8 mouse cellular contexts compared by ENCODE assay signal in genomic region chr7:127707045-127707956, GRCm38 (mm10). TPM values are rescaled to one million over a fixed set of nuclear protein-coding genes. Genes with fewer than 3 reads are reported as not detected.
DNase-seq lines count a peak whose midpoint lies in the region; ATAC-seq and TF ChIP-seq lines count a peak whose summit lies in the region.

No protein-coding gene starts in this region.

- H3K9me3 ChIP-seq in hindbrain, embryonic 12.5 days (replicated peaks), result no peaks in the 10 kb centered on the region

- no peak for TF ChIP-seq POLR2A in thymus, adult 2 months (IDR thresholded peaks at IDR 0.05; ENCODE audit: control insufficient read depth, extremely low read depth, insufficient read depth, low read length, poor library complexity)

- peak overlapping the region; percentile 88 for H3K9ac ChIP-seq in hindbrain, embryonic 12.5 days

- H3K36me3 ChIP-seq in thymus, adult 2 months (ENCODE audit: control insufficient read depth, insufficient read depth, low read length), result no peaks in the 10 kb centered on the region
- H3K36me3 ChIP-seq in hindbrain, embryonic 12.5 days, result peaks cover 34% of the 10 kb centered on the region
- H3K36me3 ChIP-seq in macrophage (ENCODE audit: inconsistent target), result peaks cover 4% of the 10 kb centered on the region; the same call in 1 of the 2 replicates

- no peaks in the 10 kb centered on the region for H3K27me3 ChIP-seq in thymus, adult 2 months (ENCODE audit: control insufficient read depth, insufficient read depth, low read length)
- no peaks in the 10 kb centered on the region for H3K27me3 ChIP-seq in hindbrain, embryonic 12.5 days

- H3K79me2 ChIP-seq in macrophage (ENCODE audit: inconsistent target), result no peaks in the 10 kb centered on the region

- peak overlapping the region; percentile 72 for H3K27ac ChIP-seq in thymus, adult 2 months (ENCODE audit: control insufficient read depth, insufficient read depth, low read length)
- H3K27ac ChIP-seq in hindbrain, embryonic 12.5 days, result peak overlapping the region; percentile 96
- H3K27ac ChIP-seq in macrophage, result no peak overlapping the region

- H3K4me1 ChIP-seq in thymus, adult 2 months (replicated peaks; ENCODE audit: control insufficient read depth, insufficient read depth, low read length), result peaks cover 16% of the 10 kb centered on the region
- peaks cover 25% of the 10 kb centered on the region for H3K4me1 ChIP-seq in hindbrain, embryonic 12.5 days

- H3K4me2 ChIP-seq in hindbrain, embryonic 12.5 days (replicated peaks), result peak overlapping the region; percentile 59

- H3K4me3 ChIP-seq in thymus, adult 2 months (ENCODE audit: control insufficient read depth, insufficient read depth, low read length), result peak overlapping the region; percentile 65
- H3K4me3 ChIP-seq in hindbrain, embryonic 12.5 days, result peak overlapping the region; percentile 82
- H3K4me3 ChIP-seq in macrophage (ENCODE audit: inconsistent target), result peak overlapping the region; percentile 44

- DNase-seq in cerebellum, adult 8-10 months, result peak; percentile 39
- peak; percentile 47 for DNase-seq in thymus, adult 2 months
- DNase-seq in thymus, postnatal 0 days (ENCODE audit: low spot score), result no peak
- no peak for DNase-seq in urinary bladder, postnatal 25 days (ENCODE audit: low spot score)
- no peak for DNase-seq in frontal cortex, postnatal 10 days (ENCODE audit: low spot score in 2 of 2)

- ATAC-seq in cerebellum, adult (ENCODE audit: insufficient number of reproducible peaks, low FRiP score, low TSS enrichment), result no peak
- 0 out of 2 replicates have a peak, but pooled peaks have one; percentile 5 for ATAC-seq in hindbrain, embryonic 12.5 days (ENCODE audit: low FRiP score)

- 11% methylated on average over 22 of the region's 22 CpGs for WGBS in thymus, adult 2 months
- 28% methylated on average over 22 of the region's 22 CpGs for WGBS in hindbrain, embryonic 12.5 days
- WGBS in macrophage (ENCODE audit: missing documents), result 40% methylated on average over 20 of the region's 22 CpGs

- TF ChIP-seq CTCF in thymus, adult 2 months (IDR thresholded peaks at IDR 0.05; ENCODE audit: borderline replicate concordance, control insufficient read depth, extremely low read depth, insufficient read depth, low read length, poor library complexity), result no peak

RNA-seq across cellular contexts. Expression of gene Bcl7c, which starts 1.4 kb away (rescaled TPM):
- polyA plus RNA-seq in thymus, adult 2 months (2012; rRNA removed), result 61.2 and 76.1 TPM in 2 replicates
- 98.1 and 112 TPM in 2 replicates for polyA plus RNA-seq in thymus, postnatal 0 days (2015; fragmentation: Nextera tagmentation; extraction: Ambion mirVana)
- 87.4 and 103 TPM in 2 replicates for polyA plus RNA-seq in hindbrain, embryonic 12.5 days (2016; fragmentation: Nextera tagmentation; extraction: Ambion mirVana)
- 10 to 100 TPM in 18 of 26 experiments, 1 to 10 TPM in 8; 4.9 to 29.6 (median 11.9) TPM for total RNA-seq in macrophage (2018; cell fraction: chromatin; rRNA removed)
- total RNA-seq in macrophage (2018; cell fraction: cytosol; rRNA removed), result 10 to 100 TPM; 16.8 to 50.4 (median 30.5) TPM
- total RNA-seq in macrophage (2018; cell fraction: nucleus; rRNA removed), result 10 to 100 TPM in 21 of 26 experiments, 1 to 10 TPM in 5; 7.8 to 33.2 (median 14.5) TPM
- polyA plus RNA-seq in macrophage (2018), result 16.0 to 37.5 TPM (median 23.3 TPM) in 3 replicates

RNA-seq across cellular contexts. Expression of gene Ctf1, which starts 5.2 kb away (rescaled TPM):
- polyA plus RNA-seq in thymus, adult 2 months (2012; rRNA removed), result 15.8 and 16.3 TPM in 2 replicates
- polyA plus RNA-seq in thymus, postnatal 0 days (2015; fragmentation: Nextera tagmentation; extraction: Ambion mirVana), result 13.1 and 13.5 TPM in 2 replicates
- 10.2 and 12.4 TPM in 2 replicates for polyA plus RNA-seq in hindbrain, embryonic 12.5 days (2016; fragmentation: Nextera tagmentation; extraction: Ambion mirVana)
- 1 to 10 TPM in 1 of 26 experiments, not detected in 25; 1.4 TPM for total RNA-seq in macrophage (2018; cell fraction: chromatin; rRNA removed)
- total RNA-seq in macrophage (2018; cell fraction: cytosol; rRNA removed), result under 1 TPM in 1 of 26 experiments, not detected in 25; 0.13 TPM
- total RNA-seq in macrophage (2018; cell fraction: nucleus; rRNA removed), result not detected
- polyA plus RNA-seq in macrophage (2018), result not detected in 3 replicates

RNA-seq across cellular contexts. Expression of gene Ctf2, which starts 24.7 kb away (rescaled TPM):
- not detected in 2 replicates for polyA plus RNA-seq in thymus, adult 2 months (2012; rRNA removed)
- 0.06 TPM in 1 of 2 replicates, not detected in the other for polyA plus RNA-seq in thymus, postnatal 0 days (2015; fragmentation: Nextera tagmentation; extraction: Ambion mirVana)
- 0.21 TPM in 1 of 2 replicates, not detected in the other for polyA plus RNA-seq in hindbrain, embryonic 12.5 days (2016; fragmentation: Nextera tagmentation; extraction: Ambion mirVana)
- total RNA-seq in macrophage (2018; cell fraction: chromatin; rRNA removed), result not detected
- under 1 TPM in 1 of 26 experiments, not detected in 25; 0.05 TPM for total RNA-seq in macrophage (2018; cell fraction: cytosol; rRNA removed)
- total RNA-seq in macrophage (2018; cell fraction: nucleus; rRNA removed), result not detected
- polyA plus RNA-seq in macrophage (2018), result not detected in 3 replicates

RNA-seq across cellular contexts. Expression of gene Fbxl19, which starts 37.0 kb away (rescaled TPM):
- polyA plus RNA-seq in thymus, adult 2 months (2012; rRNA removed), result 38.9 and 43.7 TPM in 2 replicates
- polyA plus RNA-seq in thymus, postnatal 0 days (2015; fragmentation: Nextera tagmentation; extraction: Ambion mirVana), result 1.6 and 1.7 TPM in 2 replicates
- polyA plus RNA-seq in hindbrain, embryonic 12.5 days (2016; fragmentation: Nextera tagmentation; extraction: Ambion mirVana), result 10.7 and 11.4 TPM in 2 replicates
- total RNA-seq in macrophage (2018; cell fraction: chromatin; rRNA removed), result 10 to 100 TPM; 16.6 to 56.4 (median 42.0) TPM
- 10 to 100 TPM in 15 of 26 experiments, 1 to 10 TPM in 11; 6.9 to 16.6 (median 11.3) TPM for total RNA-seq in macrophage (2018; cell fraction: cytosol; rRNA removed)
- 10 to 100 TPM; 12.2 to 39.3 (median 27.5) TPM for total RNA-seq in macrophage (2018; cell fraction: nucleus; rRNA removed)
- 4.9 to 11.8 TPM (median 5.8 TPM) in 3 replicates for polyA plus RNA-seq in macrophage (2018)

Comparison
In these comparisons a context has a peak if more than half of its experiments do, and no peak if none do; other contexts are left out.
1. DNase-seq: peak in cerebellum, adult 8-10 months (single experiment) and thymus, adult 2 months (single experiment); none in thymus, postnatal 0 days (single experiment), urinary bladder, postnatal 25 days (single experiment) and frontal cortex, postnatal 10 days (0 of 2).
2. Peak in every context shown above with its lines, with median percentiles within 50 percentile points of each other: H3K4me3 ChIP-seq.